In genomic region chr3:107632786-107633185, GRCm38 (mm10) we compare ENCODE assay signal across 38 mouse cellular contexts. TPM values are rescaled to one million over a fixed set of nuclear protein-coding genes. Genes with fewer than 3 reads are reported as not detected.
"Had no signal": no experiment of that assay in that cellular context is flagged by ENCODE, and none has a peak within 500 bp of the region (broad histone marks: within the 10 kb centered on the region; RNA-seq: fewer than 3 reads in every experiment).

No protein-coding gene starts in this region.

- ATAC-seq: hindbrain, postnatal 0 days had no signal

- H3K27ac ChIP-seq: liver, embryonic 13.5 days had no signal

- H3K9me3 ChIP-seq: heart, embryonic 12.5 days; hindbrain, embryonic 13.5 days; hindbrain, embryonic 15.5 days; kidney, embryonic 15.5 days; limb, embryonic 10.5 days; limb, embryonic 12.5 days; liver, embryonic 13.5 days had no signal

- DNase-seq: forebrain, postnatal 0 days; gastrocnemius, postnatal 14 days; gastrocnemius, postnatal 36 days; heart, adult 18-20 months; heart, postnatal 10 days; kidney, adult 2 months; kidney, postnatal 14 days; kidney, postnatal 36 days; layer of hippocampus, adult 9-11 months; liver; liver, embryonic 13.5 days had no signal

- H3K27me3 ChIP-seq: heart, embryonic 12.5 days; hindbrain, embryonic 13.5 days; hindbrain, embryonic 15.5 days; kidney, embryonic 15.5 days; limb, embryonic 12.5 days; liver, embryonic 13.5 days had no signal

RNA-seq across cellular contexts. Expression of gene Gm10961, which starts 1.7 kb away (rescaled TPM):
- total RNA-seq: forebrain, postnatal 0 days; gastrocnemius, adult 18-20 months; gastrocnemius, adult 8-10 months; gastrocnemius, postnatal 14 days; gastrocnemius, postnatal 36 days; heart, adult 18-20 months; heart, postnatal 10 days; heart, postnatal 25 days; hematopoietic stem cell, adult 5-6 weeks; hindbrain, postnatal 0 days; layer of hippocampus, adult 18-20 months; layer of hippocampus, adult 8-10 months; layer of hippocampus, postnatal 14 days; left cerebral cortex, adult 2 months; left cerebral cortex, postnatal 14 days; left cerebral cortex, postnatal 36 days had no signal
- polyA plus RNA-seq: forebrain, postnatal 0 days; gonadal fat pad, adult 2 months; heart, embryonic 12.5 days; heart, embryonic 14.5 days; heart, embryonic 16.5 days; hindbrain, embryonic 11.5 days; hindbrain, embryonic 13.5 days; hindbrain, embryonic 15.5 days; hindbrain, postnatal 0 days; intestine, embryonic 14.5 days; intestine, embryonic 16.5 days; kidney, adult 2 months; kidney, embryonic 15.5 days; kidney, postnatal 0 days; large intestine, adult 2 months; limb, embryonic 10.5 days; limb, embryonic 12.5 days; limb, embryonic 14.5 days; liver, embryonic 11.5 days; liver, embryonic 13.5 days had no signal

RNA-seq across cellular contexts. Expression of gene Alx3, which starts 38.0 kb away (rescaled TPM):
- total RNA-seq: gastrocnemius, adult 18-20 months; gastrocnemius, adult 8-10 months; gastrocnemius, postnatal 14 days; gastrocnemius, postnatal 36 days; heart, adult 18-20 months; heart, postnatal 25 days; hematopoietic stem cell, adult 5-6 weeks had no signal
- polyA plus RNA-seq: gonadal fat pad, adult 2 months; heart, embryonic 14.5 days; intestine, embryonic 14.5 days; intestine, embryonic 16.5 days; kidney, adult 2 months; large intestine, adult 2 months had no signal
